Mouse (Mus musculus): ENCODE measurements at regions not wholly inside any gene's neighbourhood (a gene's known extent, or its start where the extent isn't known, plus 50 kb on each side); places are given as distances from the start of the nearest gene placed in this dataset.
"Not testable (repeated sequence)": the region's sequence is repeated elsewhere in the genome, so short reads cannot be mapped to it uniquely, and the experiment has no call there.

- no peaks in the 10 kb centered on the region for H3K9me3 ChIP-seq (ENCODE audit: low read length)
- ATAC-seq (peak; percentile 95), DNase-seq (ENCODE audit: low spot score) (peak; percentile 95)
- TF ChIP-seq CTCF (IDR thresholded peaks at IDR 0.05; ENCODE audit: low read depth), result peak; percentile 98
- H3K9ac ChIP-seq (replicated peaks; ENCODE audit: low read length), result no peak overlapping the region
- H3K4me3 ChIP-seq (ENCODE audit: low read length), result no peak overlapping the region
- no peaks in the 10 kb centered on the region for H3K36me3 ChIP-seq (ENCODE audit: insufficient read depth, low read length)
- 0% methylated on average over 3 of the region's 3 CpGs for WGBS
- no peaks in the 10 kb centered on the region for H3K27me3 ChIP-seq (ENCODE audit: insufficient read depth, low read length)
- no peaks in the 10 kb centered on the region for H3K4me1 ChIP-seq (ENCODE audit: insufficient read depth, low read length)
- no peak overlapping the region for H3K27ac ChIP-seq
- H3K4me2 ChIP-seq (ENCODE audit: low read depth, low read length), result no peak overlapping the region
Measured at GRCm38 (mm10) chr15:52458782-52459181, 1425.9 kb upstream of the Gm7489 start.

- H3K27ac ChIP-seq, result no peak overlapping the region
- no peak overlapping the region for H3K4me3 ChIP-seq (ENCODE audit: low read length)
- H3K4me1 ChIP-seq (ENCODE audit: insufficient read depth, low read length), result no peaks in the 10 kb centered on the region
- TF ChIP-seq CTCF (IDR thresholded peaks at IDR 0.05; ENCODE audit: low read depth), result no peak
- no peak overlapping the region for H3K4me2 ChIP-seq (ENCODE audit: low read depth, low read length)
- DNase-seq (ENCODE audit: low spot score) (no peak), ATAC-seq (no peak)
- WGBS, result 62% methylated on average over 1 of the region's 1 CpGs
- H3K27me3 ChIP-seq (ENCODE audit: insufficient read depth, low read length), result no peaks in the 10 kb centered on the region
- H3K36me3 ChIP-seq (ENCODE audit: insufficient read depth, low read length), result no peaks in the 10 kb centered on the region
- H3K9me3 ChIP-seq (ENCODE audit: low read length), result no peaks in the 10 kb centered on the region
- H3K9ac ChIP-seq (replicated peaks; ENCODE audit: low read length), result no peak overlapping the region
Measured at GRCm38 (mm10) chr15:52459315-52459714, 1425.4 kb upstream of the Gm7489 start.

- Histone ChIP-seq H3K9me3 (ENCODE audit: low read length) (no peaks in the 10 kb centered on the region), H3K36me3 (ENCODE audit: insufficient read depth, low read length) (no peaks in the 10 kb centered on the region), H3K27me3 (ENCODE audit: insufficient read depth, low read length) (no peaks in the 10 kb centered on the region), H3K4me3 (ENCODE audit: low read length) (no peak overlapping the region), H3K4me1 (ENCODE audit: insufficient read depth, low read length) (no peaks in the 10 kb centered on the region), H3K27ac (no peak overlapping the region), H3K4me2 (ENCODE audit: low read depth, low read length) (no peak overlapping the region), H3K9ac (replicated peaks; ENCODE audit: low read length) (no peak overlapping the region)
- DNase-seq (ENCODE audit: low spot score) (no peak), ATAC-seq (no peak)
- WGBS, result 24% methylated on average over 8 of the region's 8 CpGs
- no peak for TF ChIP-seq CTCF (IDR thresholded peaks at IDR 0.05; ENCODE audit: low read depth)
Measured at GRCm38 (mm10) chr15:52464226-52465138, 1420.2 kb upstream of the Gm7489 start.

- not testable (repeated sequence) for H3K27ac ChIP-seq; ATAC-seq; H3K36me3 ChIP-seq (ENCODE audit: insufficient read depth, low read length); H3K9me3 ChIP-seq (ENCODE audit: low read length); H3K4me3 ChIP-seq (ENCODE audit: low read length); H3K9ac ChIP-seq (replicated peaks; ENCODE audit: low read length); DNase-seq (ENCODE audit: low spot score); H3K27me3 ChIP-seq (ENCODE audit: insufficient read depth, low read length); H3K4me2 ChIP-seq (ENCODE audit: low read depth, low read length); H3K4me1 ChIP-seq (ENCODE audit: insufficient read depth, low read length)
- 90% methylated on average over 16 of the region's 20 CpGs for WGBS
Measured at GRCm38 (mm10) chr15:52478124-52478523, 1406.6 kb upstream of the Gm7489 start.

GRCm38 (mm10) chr15:52480834-52481233 is 1403.9 kb upstream of the Gm7489 start:
- Histone ChIP-seq H3K4me1 (ENCODE audit: insufficient read depth, low read length) (no peaks in the 10 kb centered on the region), H3K27me3 (ENCODE audit: insufficient read depth, low read length) (no peaks in the 10 kb centered on the region), H3K4me3 (ENCODE audit: low read length) (no peak overlapping the region), H3K36me3 (ENCODE audit: insufficient read depth, low read length) (no peaks in the 10 kb centered on the region), H3K4me2 (ENCODE audit: low read depth, low read length) (no peak overlapping the region), H3K9ac (replicated peaks; ENCODE audit: low read length) (no peak overlapping the region), H3K27ac (no peak overlapping the region), H3K9me3 (ENCODE audit: low read length) (no peaks in the 10 kb centered on the region)
- ATAC-seq (no peak), DNase-seq (ENCODE audit: low spot score) (no peak)
- no peak for TF ChIP-seq CTCF (IDR thresholded peaks at IDR 0.05; ENCODE audit: low read depth)
- 43% methylated on average over 3 of the region's 3 CpGs for WGBS

- ATAC-seq, result no peak
- no peak overlapping the region for H3K27ac ChIP-seq
Measured at GRCm38 (mm10) chr15:52483598-52484165, 1401.0 kb upstream of the Gm7489 start.

GRCm38 (mm10) chr15:52484276-52484675 is 1400.4 kb upstream of the Gm7489 start:
- no peak for TF ChIP-seq CTCF (IDR thresholded peaks at IDR 0.05; ENCODE audit: low read depth)
- Histone ChIP-seq H3K27me3 (ENCODE audit: insufficient read depth, low read length) (no peaks in the 10 kb centered on the region), H3K9ac (replicated peaks; ENCODE audit: low read length) (no peak overlapping the region), H3K4me1 (ENCODE audit: insufficient read depth, low read length) (no peaks in the 10 kb centered on the region), H3K4me2 (ENCODE audit: low read depth, low read length) (no peak overlapping the region), H3K36me3 (ENCODE audit: insufficient read depth, low read length) (no peaks in the 10 kb centered on the region), H3K4me3 (ENCODE audit: low read length) (no peak overlapping the region), H3K9me3 (ENCODE audit: low read length) (no peaks in the 10 kb centered on the region), H3K27ac (no peak overlapping the region)
- 65% methylated on average over 5 of the region's 5 CpGs for WGBS
- ATAC-seq, result no peak
- DNase-seq (ENCODE audit: low spot score), result no peak

More at GRCm38 (mm10) chr15:52483598-52484165, 1401.0 kb upstream of the Gm7489 start:
- H3K9ac ChIP-seq (replicated peaks; ENCODE audit: low read length), result no peak overlapping the region
- no peaks in the 10 kb centered on the region for H3K4me1 ChIP-seq (ENCODE audit: insufficient read depth, low read length)
- no peaks in the 10 kb centered on the region for H3K27me3 ChIP-seq (ENCODE audit: insufficient read depth, low read length)
- H3K4me2 ChIP-seq (ENCODE audit: low read depth, low read length), result no peak overlapping the region
- peak; percentile 45 for DNase-seq (ENCODE audit: low spot score)
- WGBS, result 53% methylated on average over 5 of the region's 5 CpGs
- H3K9me3 ChIP-seq (ENCODE audit: low read length), result no peaks in the 10 kb centered on the region
- TF ChIP-seq CTCF (IDR thresholded peaks at IDR 0.05; ENCODE audit: low read depth), result no peak
- no peaks in the 10 kb centered on the region for H3K36me3 ChIP-seq (ENCODE audit: insufficient read depth, low read length)
- no peak overlapping the region for H3K4me3 ChIP-seq (ENCODE audit: low read length)

Data from hindbrain, postnatal 0 days (tissue).